Mouse (Mus musculus) embryo, embryonic 9.5 days (tissue): ENCODE data around the gene Ttc34.

Experiments used
- DNase-seq: peaks from one replicate; pipeline ENCODE4 v3.0.0-alpha.2; 2017; ENCODE audit errors: extremely low spot score

The Ttc34 gene

GRCm38 (mm10) chr4:154897676-154898465 lies 60.6 kb downstream of the Ttc34 start:
- no peak for DNase-seq

- DNase-seq: peak; percentile 92
These were observed 61.5 kb downstream of the Ttc34 start, which contains the start of gene Fam213b for GRCm38 (mm10) chr4:154898506-154899446. TSS of gene Fam213b (minus strand) at chr4:154899135.

GRCm38 (mm10) chr4:154902371-154902770 lies 65.1 kb downstream of the Ttc34 start:
- no peak for DNase-seq

GRCm38 (mm10) chr4:154904185-154905071 lies 67.2 kb downstream of the Ttc34 start:
- DNase-seq: peak; percentile 87

- DNase-seq: peak; percentile 78
These were observed 70.6 kb downstream of the Ttc34 start for GRCm38 (mm10) chr4:154907833-154908232.

- no peak for DNase-seq
These were observed 71.2 kb downstream of the Ttc34 start for GRCm38 (mm10) chr4:154908490-154908889.

GRCm38 (mm10) chr4:154910606-154911522 lies 73.6 kb downstream of the Ttc34 start:
- DNase-seq: no peak

GRCm38 (mm10) chr4:154911644-154912043 lies 74.4 kb downstream of the Ttc34 start:
- DNase-seq: no peak

GRCm38 (mm10) chr4:154913845-154914244 lies 76.6 kb downstream of the Ttc34 start:
- no peak for DNase-seq

GRCm38 (mm10) chr4:154914252-154914651 lies 77.0 kb downstream of the Ttc34 start:
- DNase-seq: no peak

- no peak for DNase-seq
These were observed 77.4 kb downstream of the Ttc34 start for GRCm38 (mm10) chr4:154914707-154915106.

- DNase-seq: no peak
These were observed 78.0 kb downstream of the Ttc34 start for GRCm38 (mm10) chr4:154915286-154915685.

- no peak for DNase-seq
These were observed 79.4 kb downstream of the Ttc34 start for GRCm38 (mm10) chr4:154916662-154917061.
